Mouse (Mus musculus) liver, embryonic 11.5 days (tissue): ENCODE results near the gene Apol6. TPM values are rescaled to one million over a fixed set of nuclear protein-coding genes. Genes with fewer than 3 reads are reported as not detected.

ENCODE experiments used
- ATAC-seq: fragments of 200-750 bp; cut with Nextera tagmentation; replicated peaks from 2 replicates; pipeline ENCODE4 v1.8.0; 2017; ENCODE audit warnings: moderate number of reproducible peaks, mild to moderate bottlenecking, moderate TSS enrichment, moderate library complexity; ENCODE audit not compliant: low FRiP score
- DNase-seq: peaks from one replicate; pipeline ENCODE4 v3.0.0-alpha.2; 2017; ENCODE audit warnings: low spot score
- H3K27ac ChIP-seq: fragments of 300-500 bp; sonication (generic); 2 replicates; pipeline ENCODE4 v1.5.1; 2014; ENCODE audit warnings: mild to moderate bottlenecking, low read depth, low read length, control low read depth
- H3K27me3 ChIP-seq: fragments of 300-500 bp; sonication (generic); replicated peaks from 2 replicates; pipeline ENCODE4 v1.6.1; 2014; ENCODE audit warnings: low read length, mixed read lengths; ENCODE audit not compliant: control insufficient read depth, insufficient read depth
- H3K36me3 ChIP-seq: fragments of 300-500 bp; sonication (generic); 2 replicates; pipeline ENCODE4 v1.6.1; 2014; ENCODE audit warnings: mild to moderate bottlenecking, low read length, moderate library complexity, mixed read lengths; ENCODE audit not compliant: control insufficient read depth, insufficient read depth
- H3K4me1 ChIP-seq: fragments of 300-500 bp; sonication (generic); replicated peaks from 2 replicates; pipeline ENCODE4 v1.6.1; 2014; ENCODE audit warnings: low read length, mixed read lengths; ENCODE audit not compliant: control insufficient read depth, insufficient read depth
- H3K4me2 ChIP-seq: fragments of 300-500 bp; sonication (generic); 2 replicates; pipeline ENCODE4 v1.6.1; 2014; ENCODE audit warnings: mild to moderate bottlenecking, control low read depth, moderate library complexity
- H3K4me3 ChIP-seq: fragments of 300-500 bp; sonication (generic); 2 replicates; pipeline ENCODE4 v1.5.1; 2014; ENCODE audit warnings: low read depth, low read length, control low read depth
- H3K9ac ChIP-seq: fragments of 300-500 bp; sonication (generic); 2 replicates; pipeline ENCODE4 v1.6.1; 2014; ENCODE audit warnings: low read depth, low read length, control low read depth
- H3K9me3 ChIP-seq: fragments of 300-500 bp; sonication (generic); 2 replicates; pipeline ENCODE4 v1.6.1; 2016; ENCODE audit warnings: low read length, inconsistent platforms, mixed read lengths; ENCODE audit not compliant: control insufficient read depth
- WGBS: fragments of 180-500 bp; shearing (Covaris S2); extraction: QIAGEN DNeasy Blood & Tissue Kit; methylation state at CpG from one replicate; pipeline ENCODE4 v1.1.7; 2014; 5-methylcytosine and 5-hydroxymethylcytosine counted together
- polyA plus RNA-seq: library from polyadenylated mRNA; unstranded; fragments of >200 nt; fragmentation: Nextera tagmentation; extraction: Ambion mirVana; gene quantifications from 2 replicates; pipeline ENCODE4 v1.2.1, GENCODE M21; 2014

The Apol6 gene
- polyA plus RNA-seq, 1 experiment from 2014 or later: not detected

DNA sequence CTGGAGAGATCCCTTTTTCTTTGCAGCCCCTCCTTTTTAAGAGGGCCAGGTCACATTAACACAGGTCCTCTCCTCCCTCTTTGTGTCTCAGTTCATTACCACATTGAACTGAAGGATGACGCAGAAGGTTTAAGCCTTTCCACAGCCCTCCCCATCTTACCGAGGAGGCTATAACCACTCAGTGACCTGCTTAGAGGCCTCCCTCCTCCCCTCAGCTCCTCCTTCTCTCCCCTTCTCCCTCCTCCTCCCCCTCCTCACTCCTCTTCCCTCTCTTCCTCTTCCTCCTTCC is 7.6 kb upstream of the Apol6 start:
- H3K4me1 ChIP-seq: 0 out of 2 replicates have a peak, but pooled peaks cover 2% of the 10 kb centered on the region
- H3K27ac ChIP-seq: peak overlapping the region; percentile 76
- no peak for ATAC-seq
- no peaks in the 10 kb centered on the region for H3K36me3 ChIP-seq
- H3K9ac ChIP-seq: no peak overlapping the region; the same call in 1 of the 2 replicates
- no peak overlapping the region for H3K4me3 ChIP-seq
- whole genome bisulfite sequencing: 50% methylated on average over 2 of the region's 2 CpGs
- H3K9me3 ChIP-seq: no peaks in the 10 kb centered on the region
- H3K4me2 ChIP-seq: no peak overlapping the region
- H3K27me3 ChIP-seq: no peaks in the 10 kb centered on the region
- DNase-seq: no peak

DNA sequence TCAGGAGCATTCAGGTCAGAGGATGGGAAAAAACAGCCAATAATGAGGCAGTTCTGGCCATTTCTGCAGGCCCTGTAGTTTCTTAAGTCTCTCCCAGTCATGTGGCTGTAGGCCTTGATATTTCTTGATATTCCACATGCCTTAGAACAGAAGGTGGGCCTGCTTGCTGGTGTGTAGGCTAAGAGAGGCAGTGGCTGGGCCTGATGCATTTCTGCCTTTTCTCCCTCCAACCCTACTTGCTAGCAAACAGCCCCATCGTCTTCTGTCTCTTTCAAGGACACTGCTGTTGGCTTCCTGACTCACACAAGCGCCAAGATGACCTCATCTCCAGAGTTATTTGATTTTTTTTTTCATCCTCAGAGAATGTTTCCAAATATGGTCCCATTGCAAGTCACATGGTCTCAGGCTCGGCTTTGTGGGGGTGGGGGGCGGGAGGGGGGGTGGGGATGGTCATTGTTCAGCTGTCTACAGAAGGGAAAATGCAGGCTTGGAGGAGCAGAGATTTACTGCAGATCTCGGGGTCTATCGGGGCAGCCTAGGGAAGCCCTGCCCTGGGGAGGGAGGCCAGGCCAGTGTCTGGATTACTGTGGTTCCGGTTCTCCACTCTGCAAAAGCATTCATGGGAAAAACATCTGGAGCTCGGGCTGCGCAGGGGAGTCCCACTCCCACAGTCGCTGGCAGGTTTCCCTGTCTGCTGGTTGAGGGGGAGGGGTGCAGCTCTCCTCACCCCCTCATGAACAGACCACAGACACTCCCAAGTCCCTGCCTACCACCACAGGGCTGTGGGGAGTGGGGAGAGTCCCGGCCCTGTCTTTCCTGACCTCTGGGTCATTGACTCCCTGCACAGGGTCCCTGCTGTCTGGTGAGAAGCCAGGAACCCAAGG is 7.0 kb upstream of the Apol6 start:
- no peaks in the 10 kb centered on the region for H3K27me3 ChIP-seq

DNA sequence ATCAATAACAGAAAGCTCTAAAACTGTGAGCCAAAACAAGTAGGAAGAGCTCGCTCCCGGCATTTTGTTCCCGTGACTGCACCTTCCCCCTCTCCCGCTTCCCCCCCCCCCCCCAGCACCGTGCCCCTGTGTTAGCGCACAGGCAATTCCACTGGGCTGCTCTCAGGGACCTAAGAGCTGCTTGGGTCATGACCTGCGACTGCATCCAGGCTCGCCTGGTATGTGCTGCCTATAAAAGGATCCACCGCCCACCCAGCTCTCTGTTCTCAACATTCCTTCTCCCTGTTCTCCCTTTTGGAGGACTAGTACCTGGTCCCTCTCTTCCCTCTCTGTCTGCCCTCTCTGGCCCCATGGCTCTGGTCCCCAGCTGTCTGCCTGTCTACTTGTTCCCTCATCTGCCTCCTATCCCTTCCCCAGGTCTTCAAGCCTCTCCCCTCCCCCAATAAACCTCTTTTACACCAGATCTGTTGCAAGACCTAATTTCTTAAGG is 5.3 kb upstream of the Apol6 start:
- H3K9me3 ChIP-seq: no peaks in the 10 kb centered on the region
- no peak overlapping the region for H3K4me2 ChIP-seq
- H3K27ac ChIP-seq: no peak overlapping the region
- no peak for DNase-seq
- no peaks in the 10 kb centered on the region for H3K27me3 ChIP-seq
- no peak overlapping the region for H3K9ac ChIP-seq
- 68% methylated on average over 8 of the region's 9 CpGs for WGBS
- H3K36me3 ChIP-seq: no peaks in the 10 kb centered on the region
- H3K4me1 ChIP-seq: 0 out of 2 replicates have a peak, but pooled peaks cover 2% of the 10 kb centered on the region
- no peak for ATAC-seq
- H3K4me3 ChIP-seq: no peak overlapping the region

More for the DNA sequence above, 7.0 kb upstream of the Apol6 start:
- 0 out of 2 replicates have a peak, but pooled peaks cover 2% of the 10 kb centered on the region for H3K4me1 ChIP-seq
- H3K27ac ChIP-seq: peak overlapping the region; percentile 76
- H3K4me2 ChIP-seq: no peak overlapping the region
- no peak overlapping the region for H3K9ac ChIP-seq
- H3K9me3 ChIP-seq: no peaks in the 10 kb centered on the region
- DNase-seq: peak; percentile 52
- H3K4me3 ChIP-seq: no peak overlapping the region
- no peaks in the 10 kb centered on the region for H3K36me3 ChIP-seq
- ATAC-seq: no peak
- WGBS: 33% methylated on average over 11 of the region's 11 CpGs

DNA sequence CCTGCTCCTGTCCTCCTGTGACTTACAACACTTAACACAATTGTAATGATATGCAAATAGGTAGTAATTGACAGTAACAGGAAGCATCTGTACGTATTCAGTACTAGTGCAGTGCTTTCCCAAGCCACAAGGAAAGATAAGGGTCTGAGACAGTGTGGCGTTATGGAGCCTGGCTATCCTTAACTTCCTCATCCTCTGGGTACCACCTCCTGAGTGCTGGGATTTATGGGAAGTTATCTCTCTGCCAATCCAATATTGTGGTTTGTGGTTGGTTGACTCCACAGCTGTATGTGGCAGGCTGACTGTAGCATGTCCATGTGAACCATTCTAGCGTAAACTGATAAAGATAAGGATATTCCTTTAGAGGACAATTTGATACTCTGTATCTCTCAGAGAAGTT is 3.7 kb upstream of the Apol6 start:
- no peak for ATAC-seq
- H3K4me1 ChIP-seq: 0 out of 2 replicates have a peak, but pooled peaks cover 2% of the 10 kb centered on the region
- H3K27ac ChIP-seq: no peak overlapping the region

DNA sequence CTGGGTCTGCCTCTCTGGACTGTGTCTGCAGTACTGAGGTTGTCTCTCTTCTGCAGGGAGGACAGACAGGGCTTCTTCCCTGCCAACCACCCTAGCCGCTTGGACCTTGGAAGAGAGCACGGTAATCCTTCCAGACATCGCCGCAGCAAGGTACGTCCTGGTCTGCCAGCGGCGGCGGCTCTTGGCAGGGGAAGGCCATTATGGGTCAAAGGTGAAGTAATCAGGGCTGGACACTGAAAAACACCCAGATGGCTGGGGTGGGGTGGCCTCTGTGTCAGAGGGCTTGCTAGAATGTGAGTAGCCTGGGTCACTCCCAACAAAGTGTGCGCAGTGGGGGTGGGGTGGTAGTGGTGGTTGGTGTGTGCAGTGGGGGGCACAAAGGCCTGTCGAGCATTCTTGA is 1.1 kb downstream of the Apol6 start:
- Histone ChIP-seq H3K9me3 (no peaks in the 10 kb centered on the region), H3K4me3 (no peak overlapping the region), H3K36me3 (no peaks in the 10 kb centered on the region), H3K9ac (no peak overlapping the region), H3K27me3 (peaks cover 5% of the 10 kb centered on the region), H3K27ac (no peak overlapping the region), H3K4me1 (no peaks in the 10 kb centered on the region), H3K4me2 (no peak overlapping the region)
- DNase-seq (no peak), ATAC-seq (no peak)
- 73% methylated on average over 10 of the region's 10 CpGs for WGBS

More for the DNA sequence above, 3.7 kb upstream of the Apol6 start:
- 34% methylated on average over 3 of the region's 3 CpGs for WGBS
- DNase-seq: no peak
- Histone ChIP-seq H3K9ac (no peak overlapping the region), H3K4me3 (no peak overlapping the region), H3K27me3 (no peaks in the 10 kb centered on the region), H3K4me2 (no peak overlapping the region), H3K9me3 (no peaks in the 10 kb centered on the region), H3K36me3 (no peaks in the 10 kb centered on the region)

DNA sequence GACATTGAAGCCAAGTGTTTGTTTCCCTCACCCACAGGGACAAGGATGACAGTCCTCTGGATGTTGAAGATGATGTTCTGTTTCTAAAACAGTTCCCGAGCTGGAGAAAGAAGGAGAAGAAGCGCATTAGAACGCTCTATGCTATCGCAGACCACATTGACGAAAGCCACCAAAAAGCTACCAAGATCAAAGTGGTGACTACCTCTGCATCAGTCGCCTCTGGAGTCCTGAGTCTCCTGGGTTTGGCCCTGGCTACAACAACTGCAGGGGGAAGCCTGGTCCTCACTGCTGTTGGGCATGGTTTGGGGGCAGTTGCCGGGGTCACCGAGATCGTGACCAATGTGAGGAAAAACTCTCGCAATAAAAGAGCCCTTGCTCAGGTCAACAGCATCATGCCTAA is 6.0 kb downstream of the Apol6 start, which contains the start of gene Mb:
Gene Mb (minus strand): TSS at position 101 of the 400 bp plus-strand sequence.
- ATAC-seq (no peak), DNase-seq (no peak)
- Histone ChIP-seq H3K4me3 (no peak within 1 kb of the TSS), H3K36me3 (no peaks in the 10 kb centered on the region), H3K4me1 (no peaks in the 10 kb centered on the region), H3K4me2 (no peak within 1 kb of the TSS), H3K27ac (no peak within 1 kb of the TSS), H3K9ac (no peak within 1 kb of the TSS), H3K27me3 (peaks cover 5% of the 10 kb centered on the region), H3K9me3 (no peaks in the 10 kb centered on the region)
- WGBS: 84% methylated on average over 10 of the region's 10 CpGs

DNA sequence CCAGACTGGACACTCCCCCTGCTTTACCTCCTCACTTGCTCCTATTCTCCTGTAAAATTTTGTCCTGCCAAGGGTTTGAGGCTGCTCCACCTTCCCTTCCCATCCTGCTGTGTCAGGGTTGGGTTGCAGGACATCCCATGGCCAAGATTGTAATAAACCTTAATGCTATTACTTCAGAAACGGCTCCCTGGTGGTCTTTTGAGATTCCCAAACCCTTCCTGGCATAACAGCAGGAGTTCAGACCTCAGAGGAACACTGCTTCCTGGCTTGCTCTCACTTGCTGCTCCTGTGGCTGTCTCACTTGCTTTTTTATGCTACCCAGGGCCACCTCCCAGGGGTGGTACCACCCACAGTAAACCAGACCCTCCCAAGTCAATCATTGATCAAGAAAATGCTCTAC is 7.6 kb downstream of the Apol6 start:
- Histone ChIP-seq H3K9ac (no peak overlapping the region), H3K27ac (no peak overlapping the region), H3K4me3 (no peak overlapping the region), H3K4me1 (peaks cover 11% of the 10 kb centered on the region), H3K27me3 (peaks cover 5% of the 10 kb centered on the region), H3K9me3 (no peaks in the 10 kb centered on the region), H3K36me3 (no peaks in the 10 kb centered on the region), H3K4me2 (no peak overlapping the region)
- ATAC-seq (no peak), DNase-seq (no peak)
- 40% methylated on average over 1 of the region's 1 CpGs for WGBS

DNA sequence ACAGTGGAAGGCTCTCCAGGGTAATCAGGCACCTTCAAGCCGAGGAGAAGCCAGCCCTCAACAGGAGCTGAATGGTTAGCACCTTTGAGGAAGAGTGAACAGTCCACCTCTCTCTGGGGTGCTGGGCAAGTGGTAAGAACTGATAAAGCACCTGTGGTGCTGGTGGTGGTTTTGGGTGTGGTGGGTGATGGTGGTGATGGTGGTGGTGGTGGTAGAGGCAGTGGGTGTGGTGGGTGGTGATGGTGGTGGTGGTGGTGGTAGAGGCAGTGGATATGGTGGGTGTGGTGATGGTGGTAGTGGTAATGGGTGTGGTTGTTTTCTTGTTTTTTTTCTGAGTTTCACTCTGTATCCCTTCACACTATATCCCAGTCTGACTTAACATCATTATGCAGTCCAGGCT is 8.5 kb downstream of the Apol6 start:
- ATAC-seq (peak; percentile 57), DNase-seq (no peak)
- Histone ChIP-seq H3K36me3 (no peaks in the 10 kb centered on the region), H3K9me3 (no peaks in the 10 kb centered on the region), H3K4me3 (no peak overlapping the region), H3K27me3 (peaks cover 5% of the 10 kb centered on the region), H3K27ac (no peak overlapping the region), H3K4me1 (peaks cover 11% of the 10 kb centered on the region), H3K4me2 (no peak overlapping the region), H3K9ac (no peak overlapping the region)
- 63% methylated on average over 1 of the region's 1 CpGs for WGBS
